Mouse (Mus musculus) thymus, postnatal 10 days (tissue): ENCODE data around the gene Pmfbp1.
"Not testable (repeated sequence)": the region's sequence is repeated elsewhere in the genome, so short reads cannot be mapped to it uniquely, and the experiment has no call there.

Experiments used
- DNase-seq, 2 experiments: peaks; one replicate each; pipeline ENCODE4 v3.0.0; 2021; ENCODE audit warnings: low spot score in 2 of 2

Pmfbp1 gene

DNA sequence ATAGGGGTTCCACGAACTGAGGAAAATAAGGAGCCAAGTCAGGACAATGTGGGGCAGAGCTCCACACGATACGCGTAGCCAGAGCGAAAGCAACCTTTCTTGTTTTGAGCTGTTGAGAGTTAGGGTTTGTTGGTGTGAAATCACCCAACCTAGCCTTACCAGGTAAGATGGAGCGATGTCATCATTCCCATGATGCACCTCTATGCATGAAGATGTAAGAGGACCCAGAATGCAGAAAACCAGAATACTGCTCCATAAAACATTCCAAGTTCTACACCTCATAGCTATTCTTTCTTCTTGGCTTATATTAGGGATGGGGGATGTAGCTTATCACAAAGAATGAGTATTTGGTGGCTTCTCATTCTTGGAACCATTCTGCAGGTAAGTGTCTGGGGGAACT lies at the start of gene Pmfbp1:
TSS of gene Pmfbp1 (plus strand) at position 301 of the 400 bp plus-strand sequence.
- DNase-seq, result no peak

DNA sequence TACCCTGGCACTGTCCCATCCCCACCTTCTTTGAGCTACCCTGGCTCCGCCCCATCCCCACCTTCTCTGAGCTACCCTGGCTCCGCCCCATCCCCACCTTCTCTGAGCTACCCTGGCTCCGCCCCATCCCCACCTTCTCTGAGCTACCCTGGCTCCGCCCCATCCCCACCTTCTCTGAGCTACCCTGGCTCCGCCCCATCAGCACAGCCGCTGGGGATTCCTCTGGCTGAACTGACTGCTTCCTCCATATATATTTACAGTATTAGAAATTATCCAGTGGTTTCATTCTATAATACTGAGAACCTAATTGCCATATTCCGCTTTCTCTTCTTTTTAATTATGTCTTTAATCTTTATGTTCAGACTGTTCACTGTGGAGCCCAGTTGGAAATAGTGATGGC lies 46.9 kb upstream of the Pmfbp1 start:
- not testable (repeated sequence) for DNase-seq

DNA sequence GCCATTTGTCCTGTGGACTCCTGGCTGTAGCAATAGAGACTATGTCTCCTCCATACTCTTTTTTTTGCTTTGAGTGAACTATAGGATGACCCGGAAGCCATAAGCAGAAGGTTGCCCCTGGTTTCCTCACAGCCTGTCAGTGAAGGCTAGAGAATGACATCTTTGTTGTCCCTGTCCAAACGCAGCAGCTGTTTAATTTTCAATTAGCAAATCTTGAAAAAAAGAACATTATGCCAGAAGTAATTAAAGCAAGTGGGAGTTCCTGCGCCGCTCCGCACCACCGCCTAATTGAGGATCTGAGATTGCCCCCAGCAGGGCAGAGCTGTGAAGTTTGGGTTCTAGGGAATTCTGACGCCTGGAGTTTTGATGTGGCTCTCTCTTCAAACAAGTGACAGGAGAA lies 42.8 kb upstream of the Pmfbp1 start:
- no peak for DNase-seq

DNA sequence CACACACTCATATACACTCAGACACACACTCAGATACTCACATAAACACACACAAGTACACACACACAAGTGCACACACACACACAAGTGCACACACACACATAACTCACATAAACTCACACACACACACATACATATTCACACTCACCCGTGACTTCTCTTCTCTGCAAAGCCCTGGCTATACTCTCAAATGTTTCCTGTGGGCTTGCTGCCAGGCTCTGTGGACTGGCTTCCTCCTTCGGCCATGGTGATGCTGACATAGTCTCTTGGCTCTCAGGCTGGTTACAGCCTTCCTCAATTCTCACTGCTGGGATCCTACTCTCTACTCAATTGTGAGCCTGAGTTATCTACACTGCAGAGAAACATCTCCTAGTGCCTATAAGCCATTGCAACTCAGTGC lies 38.7 kb upstream of the Pmfbp1 start:
- no peak for DNase-seq

DNA sequence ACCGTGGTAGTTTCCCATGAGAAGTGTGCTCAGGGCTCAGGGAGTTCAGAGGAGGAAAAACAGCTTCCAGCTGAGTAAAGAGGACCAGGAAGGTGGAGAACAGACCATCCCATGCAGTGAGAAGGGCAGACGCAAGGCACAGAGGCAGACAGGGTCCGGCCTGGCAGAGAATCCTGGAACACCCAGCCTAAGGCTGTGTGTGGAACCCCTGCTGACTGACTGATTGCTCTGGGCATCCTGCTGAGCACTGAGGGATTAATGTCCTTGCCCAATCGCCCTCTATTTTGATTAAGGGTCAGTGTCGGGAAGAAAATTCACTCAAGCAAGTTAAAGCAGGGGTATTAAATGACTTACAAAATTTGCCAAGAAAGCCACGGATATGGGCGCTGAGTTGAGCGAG lies 36.4 kb upstream of the Pmfbp1 start:
- DNase-seq, result no peak

DNA sequence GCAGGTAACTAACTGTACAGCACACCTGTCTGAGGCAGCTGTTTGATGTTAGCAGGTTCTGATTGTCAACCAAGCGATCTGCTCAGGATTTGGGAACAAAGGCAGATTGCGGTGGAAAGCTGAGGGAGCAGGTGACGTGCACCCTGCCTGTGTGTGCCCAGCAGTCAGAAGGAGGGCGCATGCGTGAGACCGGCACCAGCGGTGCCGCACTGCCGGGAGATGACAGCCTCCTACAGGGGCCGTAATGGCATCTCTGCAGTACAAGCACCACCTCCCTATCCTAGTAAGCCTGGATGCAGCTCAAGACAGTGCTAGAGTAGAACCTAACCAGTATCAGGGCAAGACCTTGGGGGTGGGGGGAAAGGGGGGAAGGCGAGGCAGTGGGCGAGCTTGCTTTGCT lies 35.2 kb upstream of the Pmfbp1 start:
- peak in 1 of 2 experiments; percentile 10 for DNase-seq

DNA sequence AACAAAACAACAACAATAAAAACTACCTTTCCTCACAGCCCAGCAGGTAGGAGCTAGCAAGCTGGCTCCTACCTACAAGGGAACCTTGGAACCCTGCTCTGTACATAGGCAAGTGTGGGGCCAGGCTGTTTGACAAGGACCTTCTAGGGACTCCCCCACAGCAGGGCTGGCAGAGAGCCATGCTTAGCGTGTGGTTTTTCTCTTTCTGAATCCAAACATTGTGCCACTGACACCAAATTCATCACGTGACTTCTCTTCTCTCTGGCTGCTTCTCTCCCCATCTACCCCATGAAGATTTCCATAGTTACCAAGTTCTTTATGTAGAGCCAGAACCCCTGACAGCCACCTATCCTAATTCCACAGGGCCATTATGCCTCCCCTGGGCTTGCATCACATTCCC lies 30.8 kb upstream of the Pmfbp1 start:
- no peak for DNase-seq

DNA sequence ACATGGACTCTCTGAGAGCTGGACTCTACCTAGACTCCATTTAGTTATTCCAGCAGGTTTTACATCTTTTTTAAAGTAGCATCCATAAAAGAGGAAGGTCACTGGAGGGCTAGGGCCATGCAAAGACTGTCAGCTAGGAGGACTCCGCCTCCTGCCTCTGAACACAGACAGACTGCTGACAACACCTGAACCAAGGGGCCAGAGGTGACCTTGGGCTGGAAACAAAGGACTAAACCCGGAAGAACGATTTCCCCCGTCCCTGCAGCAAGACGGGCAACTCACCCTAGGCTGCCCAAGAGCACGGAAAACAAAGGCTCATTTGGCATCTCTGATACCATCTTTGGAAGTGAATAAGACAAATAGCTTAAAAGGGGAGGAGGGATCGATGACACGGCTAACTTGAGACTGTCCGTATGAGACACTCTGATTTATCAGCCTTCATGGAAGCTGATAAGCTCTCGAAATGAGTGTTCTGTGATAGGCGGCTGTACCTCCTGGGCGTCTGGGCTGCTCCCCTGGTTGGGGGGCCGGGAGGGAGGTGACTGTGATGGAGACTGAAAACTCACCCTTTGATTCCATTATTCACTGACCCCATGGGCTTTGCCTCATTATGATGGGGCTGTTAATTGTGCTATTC lies 30.0 kb upstream of the Pmfbp1 start:
- no peak for DNase-seq

DNA sequence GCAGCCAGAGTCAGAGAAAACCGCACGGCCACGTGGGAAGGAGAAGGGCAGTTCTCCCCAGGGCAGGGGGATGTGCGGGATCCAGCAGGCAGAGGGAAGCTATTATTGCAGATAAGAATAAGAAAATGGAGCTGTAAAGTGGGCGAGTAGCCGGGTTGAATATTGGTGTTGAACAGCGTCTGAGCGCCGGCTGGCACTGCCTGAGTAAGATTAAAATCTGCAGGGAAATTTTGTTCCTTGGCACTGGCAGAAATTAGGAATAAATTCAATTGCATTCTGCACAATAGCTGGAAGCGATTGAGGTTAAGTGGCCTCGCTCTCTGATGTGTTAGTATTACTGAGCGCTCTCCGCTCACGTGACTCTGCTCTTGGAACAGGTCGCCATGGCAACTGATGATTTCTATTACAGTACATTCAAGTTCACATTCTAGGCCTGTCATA lies 29.4 kb upstream of the Pmfbp1 start:
- no peak for DNase-seq

DNA sequence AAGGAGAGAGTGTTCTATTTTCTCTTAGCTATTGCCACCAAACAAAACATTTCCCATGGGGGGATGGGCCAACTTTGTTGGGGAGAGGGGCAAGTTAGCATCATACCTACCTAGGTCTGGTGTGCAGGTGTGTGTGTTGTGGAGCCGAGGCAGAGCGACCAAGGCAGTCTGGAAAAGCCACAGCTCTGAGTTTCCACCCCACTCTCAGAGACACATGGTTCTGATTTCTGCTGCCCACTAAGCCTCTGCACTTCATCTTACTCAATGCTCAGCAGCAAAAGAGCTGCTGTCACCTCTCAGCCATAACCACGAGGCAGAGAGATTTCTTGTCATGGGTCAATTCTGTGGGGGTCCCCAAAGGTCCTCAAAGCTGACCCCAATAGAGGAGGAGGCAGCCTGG lies 28.8 kb upstream of the Pmfbp1 start:
- DNase-seq, result no peak

DNA sequence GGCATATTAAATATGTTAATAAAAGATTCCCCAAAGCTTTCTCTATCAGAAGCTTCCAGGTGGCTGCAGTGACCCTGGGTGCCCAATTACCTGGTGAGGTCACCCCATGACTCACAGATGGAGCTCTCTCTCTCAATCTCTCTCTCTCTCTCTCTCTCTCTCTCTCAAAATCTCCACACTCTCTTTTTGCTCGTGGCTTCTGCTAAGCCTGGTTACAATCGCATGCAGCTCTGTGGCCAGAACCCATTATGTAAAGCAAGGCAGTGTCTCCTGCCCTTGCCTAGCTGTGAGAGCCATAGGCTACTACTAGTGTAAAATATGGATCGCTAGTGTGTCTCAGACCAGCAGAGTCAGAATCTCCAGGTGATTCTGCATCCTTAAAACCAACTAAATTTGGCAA lies 28.1 kb upstream of the Pmfbp1 start:
- DNase-seq, result no peak

DNA sequence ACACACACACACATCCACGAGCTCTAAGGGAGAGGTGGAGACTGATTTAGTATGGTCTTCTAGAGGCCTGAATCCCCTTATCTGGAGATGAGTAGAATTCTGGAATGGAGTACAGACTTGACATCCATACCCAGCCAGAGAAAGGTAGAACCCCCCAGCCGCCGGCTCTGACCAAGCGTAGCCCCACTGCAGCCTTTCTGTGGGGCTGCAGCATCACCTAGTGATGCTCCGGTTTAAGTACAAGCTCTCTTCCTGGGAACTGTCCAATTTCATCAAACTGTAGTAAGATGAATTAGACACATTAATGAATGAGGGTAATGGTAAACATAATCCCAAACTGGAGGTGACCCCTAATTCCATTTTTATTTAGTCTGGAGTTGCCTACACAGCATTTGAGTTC lies 26.3 kb upstream of the Pmfbp1 start:
- DNase-seq, result no peak

DNA sequence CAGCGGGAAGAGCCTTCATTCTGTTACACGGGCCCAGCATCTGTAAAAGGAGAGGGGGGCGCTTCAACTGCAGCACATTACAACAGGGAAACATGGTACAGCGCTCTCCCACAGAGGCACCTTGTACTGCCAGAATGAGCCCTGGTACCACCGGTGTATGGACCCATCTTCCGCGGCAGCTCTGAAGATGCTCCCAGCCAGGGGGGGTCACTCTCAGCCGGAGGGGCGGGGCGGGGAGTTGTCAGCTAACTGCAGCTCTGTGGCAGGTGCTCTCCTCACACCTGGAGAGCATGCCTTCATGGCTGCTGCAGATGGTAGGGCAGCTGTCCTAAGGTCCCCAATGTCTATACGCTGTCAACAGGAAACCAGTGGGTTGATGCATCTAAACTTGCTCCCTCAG lies 25.7 kb upstream of the Pmfbp1 start:
- DNase-seq, result no peak

DNA sequence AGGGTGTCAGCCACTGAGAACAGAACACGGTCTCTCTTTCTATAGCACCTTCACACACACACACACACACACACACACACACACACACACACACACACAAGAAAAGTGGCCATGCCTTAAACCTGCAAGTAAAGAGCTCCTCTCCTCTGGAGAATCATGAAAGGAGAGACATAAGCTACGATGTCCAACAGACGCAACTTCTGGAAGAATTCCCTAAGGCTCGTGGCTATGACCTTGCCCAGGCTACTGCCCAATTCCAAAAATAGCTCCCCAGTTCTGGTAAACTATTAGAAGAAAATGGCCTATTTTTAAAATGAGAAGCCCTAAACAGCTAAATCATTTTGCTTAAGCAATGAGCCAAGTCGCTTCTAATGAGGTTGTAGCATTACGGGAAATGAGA lies 22.0 kb upstream of the Pmfbp1 start:
- no peak for DNase-seq

DNA sequence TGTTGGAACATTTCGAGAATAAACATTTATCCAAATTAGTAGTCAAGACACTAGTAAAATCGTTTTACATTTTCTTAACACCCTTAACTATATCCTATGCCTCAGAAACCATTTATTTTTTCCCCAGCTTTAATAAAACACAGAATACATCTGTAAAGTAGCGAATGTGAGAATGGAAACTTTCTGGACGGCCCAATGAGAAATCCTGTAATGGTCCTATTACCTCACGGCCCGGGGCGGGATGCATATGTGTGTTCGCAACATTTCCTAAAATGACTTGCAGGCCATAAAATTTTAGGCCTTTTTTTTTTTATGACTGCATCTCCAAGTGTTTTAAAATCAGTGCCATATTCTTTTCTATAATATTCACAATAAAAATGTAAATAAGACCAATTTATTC lies 21.4 kb upstream of the Pmfbp1 start:
- DNase-seq, result no peak

DNA sequence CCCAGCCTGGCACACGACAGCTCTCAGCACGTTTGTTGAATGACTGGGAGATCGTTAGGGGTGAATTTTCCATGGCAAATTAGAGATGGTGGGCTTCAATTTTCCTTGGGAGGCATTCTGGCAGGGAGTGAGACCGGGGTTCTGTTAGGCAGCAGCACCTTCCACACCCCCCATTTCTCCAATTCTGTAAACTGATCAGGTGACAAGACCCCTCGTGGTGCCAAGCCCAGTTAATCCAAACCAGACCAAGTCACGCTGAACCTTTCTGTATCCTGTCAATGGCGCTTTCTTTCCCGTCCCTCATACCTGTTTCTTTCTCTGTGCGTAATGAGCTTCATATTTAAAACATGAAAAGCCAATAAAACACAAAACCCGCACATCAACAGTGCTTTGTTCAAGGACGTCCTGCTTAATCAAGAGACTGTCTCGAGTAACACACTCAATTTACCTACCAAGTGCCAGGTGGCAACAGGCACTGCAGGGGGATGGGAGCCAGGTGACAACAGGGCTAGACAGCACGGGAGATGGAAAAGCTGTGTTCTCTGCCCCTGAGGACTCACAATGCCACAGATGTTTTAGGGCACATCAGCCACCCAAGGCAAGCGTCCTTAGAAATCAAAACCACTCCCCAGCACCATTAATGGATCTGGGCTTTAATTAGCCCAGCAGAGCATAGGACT lies 19.2 kb upstream of the Pmfbp1 start:
- DNase-seq, result no peak

DNA sequence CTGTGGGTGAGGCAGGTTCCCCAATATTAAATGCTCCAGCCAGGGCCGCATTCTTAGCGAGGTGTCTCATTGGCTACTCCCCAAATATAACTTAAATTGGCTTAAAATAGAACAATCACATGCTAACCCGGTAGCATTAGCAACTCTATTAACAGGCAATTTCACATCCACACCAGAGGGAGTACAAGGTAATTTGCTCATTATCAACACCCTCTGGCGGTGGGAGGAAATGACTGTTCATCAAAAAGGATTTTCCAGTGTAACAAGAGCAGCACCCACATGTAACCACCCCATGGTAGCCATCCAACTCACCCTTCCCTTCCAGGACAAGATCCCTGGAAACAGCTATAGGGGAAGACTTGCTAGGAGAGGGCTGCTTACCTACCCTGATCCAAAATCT lies 18.4 kb upstream of the Pmfbp1 start:
- no peak for DNase-seq

DNA sequence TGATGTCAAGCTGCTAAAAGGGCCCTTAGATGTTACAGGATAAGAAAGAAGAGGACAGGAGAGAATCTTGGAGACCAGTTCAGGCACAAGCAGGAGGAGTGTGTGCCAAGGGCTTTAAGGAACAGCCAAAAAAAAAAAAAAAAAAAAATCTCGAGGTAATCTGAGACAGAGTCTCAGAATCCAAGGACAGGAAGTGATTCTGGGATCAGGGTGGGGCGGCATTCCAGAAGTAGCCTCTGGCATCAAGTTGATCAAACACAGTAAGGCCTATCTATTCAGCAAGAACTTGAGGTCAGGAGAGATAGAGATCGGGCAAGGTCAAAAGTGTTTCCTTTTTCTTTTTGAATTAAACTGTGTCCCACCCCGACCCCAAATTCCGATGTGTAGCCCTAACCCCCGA lies 15.2 kb upstream of the Pmfbp1 start:
- DNase-seq, result no peak

DNA sequence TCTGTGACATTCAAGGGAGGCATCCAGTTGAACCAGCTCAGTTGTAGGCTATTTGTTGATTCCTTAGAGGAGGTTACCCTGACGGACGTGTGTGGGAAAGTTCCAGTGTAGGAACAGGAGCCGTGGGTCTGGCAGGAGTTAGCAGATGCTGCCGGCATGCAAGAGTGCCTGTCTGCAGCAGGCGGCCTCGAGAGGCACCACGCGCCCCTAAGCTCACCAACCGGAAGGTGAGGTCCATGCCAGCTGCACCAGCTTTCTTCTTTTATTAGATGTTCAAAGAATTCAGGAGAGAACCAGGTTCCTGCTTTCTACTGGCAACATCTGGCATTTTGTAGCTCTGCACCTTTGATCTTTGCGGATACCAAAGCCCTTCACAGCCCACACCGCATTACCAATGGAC lies 9.1 kb upstream of the Pmfbp1 start:
- DNase-seq, result no peak

DNA sequence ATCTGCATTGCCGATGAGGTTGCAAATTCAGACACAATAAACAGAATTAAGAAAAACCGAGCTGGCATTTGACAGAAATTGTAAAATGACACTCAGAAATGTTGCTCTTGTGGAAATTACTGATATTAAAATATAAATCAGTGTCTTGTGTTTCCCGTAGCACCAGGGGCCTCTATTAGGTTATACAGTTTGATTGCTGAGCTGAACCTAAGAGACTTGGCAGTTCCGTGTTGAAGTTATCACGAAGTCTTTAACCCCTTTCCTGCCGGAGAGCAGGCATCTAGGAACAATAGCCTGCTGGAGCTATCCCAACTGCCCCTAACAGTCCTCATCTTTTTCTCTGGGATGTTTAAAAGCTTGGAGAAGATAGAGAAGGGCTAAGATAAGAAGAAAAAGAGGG lies 8.3 kb upstream of the Pmfbp1 start:
- DNase-seq, result no peak

DNA sequence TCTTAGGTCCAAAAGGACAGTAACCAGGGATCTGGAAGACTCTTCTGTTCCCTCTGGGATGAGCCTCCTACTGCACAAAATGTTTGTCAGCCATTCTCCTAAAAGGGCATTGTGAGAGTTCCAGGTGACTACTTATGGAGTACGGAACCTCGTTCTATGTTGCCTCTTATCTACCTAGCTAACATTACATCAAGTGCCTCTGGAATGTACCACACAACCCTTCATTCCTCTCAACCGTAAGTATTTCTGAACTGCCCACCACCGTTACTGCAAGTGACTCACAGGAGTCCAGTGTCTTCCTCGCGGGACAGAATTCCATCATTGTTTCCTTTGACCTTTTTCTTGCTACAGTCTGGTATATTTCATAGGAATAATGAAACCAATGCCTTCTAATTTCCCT lies 1.0 kb upstream of the Pmfbp1 start:
- no peak for DNase-seq

DNA sequence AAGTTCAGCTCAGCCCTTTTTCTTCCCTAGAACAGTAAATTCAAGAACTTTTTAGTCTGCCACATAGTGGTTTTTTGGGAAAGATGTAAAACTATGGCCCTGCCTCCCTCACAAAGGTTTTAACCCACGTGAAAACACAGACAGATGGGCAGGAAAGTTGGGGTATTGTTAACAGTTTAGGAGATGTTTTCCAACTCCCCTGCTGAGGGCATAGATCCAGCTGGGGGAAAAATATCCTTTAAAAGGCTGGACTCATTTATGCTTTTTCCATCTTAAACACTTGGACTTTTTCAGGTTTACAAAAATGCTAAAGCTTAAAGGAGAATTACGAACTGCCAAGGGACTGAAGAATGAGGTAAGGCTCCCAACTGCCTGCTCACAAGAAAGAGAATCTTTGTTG lies 774 bp downstream of the Pmfbp1 start:
- DNase-seq, result no peak

DNA sequence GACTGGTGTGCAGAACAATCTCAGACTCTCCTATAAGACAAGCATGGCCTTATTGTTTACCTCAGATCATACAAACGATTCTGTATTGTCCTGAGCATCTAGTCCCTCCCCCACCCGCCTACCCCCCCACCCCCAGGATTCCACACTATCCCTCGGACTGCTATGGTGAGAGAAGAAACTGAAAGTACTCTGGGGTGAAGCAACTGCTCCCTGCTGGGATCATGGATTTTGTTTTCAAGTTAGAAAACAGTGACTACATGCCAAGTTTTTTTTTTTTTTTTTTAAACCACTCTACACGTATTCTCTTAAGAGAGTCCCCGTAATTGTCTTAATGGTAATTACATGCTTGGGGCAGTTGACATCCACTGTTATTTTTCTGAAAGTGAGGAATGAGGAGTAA lies 3.6 kb downstream of the Pmfbp1 start:
- no peak for DNase-seq
